Mouse (Mus musculus) frontal cortex, postnatal 36 days (tissue): ENCODE data around the gene Mob2.

Source experiments
- DNase-seq, 2 experiments: peaks; one replicate each; pipeline ENCODE4 v3.0.0; 2022; ENCODE audit warnings: low spot score in 2 of 2

The Mob2 gene

DNA sequence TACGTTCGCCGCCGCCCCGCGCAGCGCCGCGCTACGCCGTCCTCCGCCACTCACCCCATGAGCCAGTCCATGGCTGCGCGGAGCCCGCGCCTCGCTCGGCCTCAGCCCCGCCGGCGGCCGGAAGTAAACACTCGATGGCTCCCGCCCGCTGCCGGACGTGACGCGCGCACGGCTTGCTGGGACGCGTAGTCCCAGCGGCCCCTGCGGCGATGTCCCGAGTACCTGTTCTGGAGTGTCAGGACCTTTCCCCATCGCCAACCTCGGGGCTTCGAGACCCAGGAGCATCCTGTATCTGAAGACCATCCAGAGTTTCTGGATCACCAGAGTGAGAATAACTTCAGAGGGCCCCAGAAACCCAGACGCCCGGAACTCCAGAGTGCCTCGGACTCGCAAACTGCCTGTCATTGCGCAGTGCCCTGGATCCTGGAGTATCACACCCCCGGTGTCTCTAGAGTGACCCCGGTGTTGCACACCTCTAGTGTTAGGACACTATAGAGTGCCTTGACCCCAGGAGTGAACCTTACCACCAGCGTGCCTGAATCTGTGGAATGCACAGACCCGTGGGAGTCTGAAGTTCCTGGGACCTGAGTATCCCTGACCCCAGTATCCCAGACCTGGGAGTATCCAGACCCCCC, at the start of gene Mob2:
Gene Mob2 (minus strand): TSS at position 135 of the 635 bp plus-strand sequence.
- peak; percentile 90 to 94 for DNase-seq

DNA sequence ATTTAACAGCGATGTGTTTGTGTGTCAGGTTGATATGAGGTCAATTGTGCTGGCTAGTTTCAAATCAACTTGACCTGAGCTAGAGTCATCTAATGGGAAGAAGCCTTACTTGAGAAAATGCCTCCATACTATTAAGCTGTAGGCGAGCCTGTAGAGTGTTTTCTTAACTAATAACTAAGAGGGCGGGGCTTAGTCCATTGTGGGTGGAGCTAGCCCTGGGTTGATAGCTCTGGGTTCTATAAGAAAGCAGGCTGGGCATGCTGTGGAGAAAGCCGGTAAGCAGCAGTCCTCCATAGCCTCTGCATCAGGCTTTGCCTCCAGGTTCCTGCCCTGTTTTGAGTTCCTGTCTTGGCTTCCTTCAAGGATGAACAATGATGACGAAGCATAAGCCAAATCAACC, 43.9 kb upstream of the Mob2 start:
- no peak for DNase-seq

DNA sequence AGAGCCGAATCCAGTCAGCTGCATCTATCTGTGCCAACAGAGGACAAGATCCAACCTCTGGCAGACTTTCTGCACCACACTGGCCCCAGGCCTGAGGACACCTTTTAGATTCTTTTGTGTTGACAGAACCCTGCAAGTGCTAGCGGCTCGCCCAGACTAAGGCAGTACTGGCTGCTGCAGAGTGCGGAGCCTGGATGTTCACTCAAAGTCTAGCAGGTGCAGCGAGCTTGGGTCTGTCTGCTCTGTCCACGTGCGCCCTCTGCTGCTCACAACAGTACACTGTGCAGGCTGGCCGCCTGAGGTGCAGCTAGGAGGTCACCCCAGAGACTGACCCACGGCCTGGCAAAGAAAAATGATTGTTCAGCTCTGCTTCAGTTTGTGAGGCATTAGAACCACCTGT, 36.9 kb upstream of the Mob2 start:
- peak; percentile 75 to 84 for DNase-seq

DNA sequence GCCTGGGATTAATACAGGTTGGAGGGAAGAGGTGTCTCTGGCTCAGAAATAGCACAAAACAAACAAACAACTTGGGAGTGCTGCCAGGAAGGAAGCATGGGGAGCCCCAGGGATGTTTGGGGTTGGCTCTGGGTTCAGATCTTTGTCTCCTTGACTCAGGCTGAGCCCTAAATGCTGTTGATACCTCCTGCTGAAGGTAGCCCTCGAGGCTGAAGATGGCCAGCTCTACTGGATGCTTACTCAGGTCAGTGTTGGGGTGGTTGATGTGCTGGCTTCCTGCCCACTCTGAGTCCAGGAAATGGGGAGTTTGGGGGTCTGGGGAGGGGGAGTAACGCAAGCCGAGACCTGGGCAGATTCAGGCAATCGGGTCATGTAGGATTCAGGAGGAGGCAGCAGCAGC, 35.8 kb upstream of the Mob2 start:
- no peak for DNase-seq

DNA sequence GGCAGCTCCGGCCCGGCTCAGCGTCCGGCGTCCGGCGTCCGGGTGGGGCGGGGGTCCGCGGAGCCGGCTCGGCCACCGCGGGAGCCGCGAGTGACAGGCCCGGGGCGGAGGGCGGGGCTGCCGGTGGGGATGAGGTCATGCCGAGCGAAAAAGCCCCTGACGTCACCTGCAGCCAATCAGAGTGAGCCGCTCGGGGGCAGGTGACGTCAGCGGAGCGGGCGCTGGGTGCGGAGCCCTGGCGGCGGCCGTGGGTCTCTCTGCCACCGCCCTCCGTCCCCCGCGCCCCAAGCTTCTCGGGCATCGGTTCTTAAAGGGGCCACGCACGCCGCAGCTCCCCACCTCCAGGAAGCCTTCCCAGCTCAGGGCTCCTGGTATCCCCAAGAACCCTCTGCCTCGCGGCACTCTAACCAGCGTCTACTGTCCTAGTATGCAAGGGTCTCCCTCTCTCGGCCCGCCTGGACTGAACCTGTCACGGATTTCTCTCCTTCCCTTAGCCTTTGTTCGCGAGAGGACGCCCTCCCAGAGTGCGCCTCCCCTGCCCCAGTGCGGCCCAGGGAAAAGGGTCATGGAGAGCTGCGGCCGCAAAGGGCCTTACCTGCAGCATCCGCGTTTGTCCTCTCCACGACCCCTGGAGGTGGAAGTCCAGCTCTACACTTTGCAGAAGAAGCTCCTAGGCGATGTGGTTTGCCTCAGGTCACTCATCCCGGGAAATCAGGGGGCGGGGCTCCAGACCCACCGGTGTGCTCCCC, 34.5 kb upstream of the Mob2 start, which contains the start of gene Dusp8:
Gene Dusp8 (minus strand): TSS at position 661 of the 749 bp plus-strand sequence.
- DNase-seq, result peak; percentile 95

DNA sequence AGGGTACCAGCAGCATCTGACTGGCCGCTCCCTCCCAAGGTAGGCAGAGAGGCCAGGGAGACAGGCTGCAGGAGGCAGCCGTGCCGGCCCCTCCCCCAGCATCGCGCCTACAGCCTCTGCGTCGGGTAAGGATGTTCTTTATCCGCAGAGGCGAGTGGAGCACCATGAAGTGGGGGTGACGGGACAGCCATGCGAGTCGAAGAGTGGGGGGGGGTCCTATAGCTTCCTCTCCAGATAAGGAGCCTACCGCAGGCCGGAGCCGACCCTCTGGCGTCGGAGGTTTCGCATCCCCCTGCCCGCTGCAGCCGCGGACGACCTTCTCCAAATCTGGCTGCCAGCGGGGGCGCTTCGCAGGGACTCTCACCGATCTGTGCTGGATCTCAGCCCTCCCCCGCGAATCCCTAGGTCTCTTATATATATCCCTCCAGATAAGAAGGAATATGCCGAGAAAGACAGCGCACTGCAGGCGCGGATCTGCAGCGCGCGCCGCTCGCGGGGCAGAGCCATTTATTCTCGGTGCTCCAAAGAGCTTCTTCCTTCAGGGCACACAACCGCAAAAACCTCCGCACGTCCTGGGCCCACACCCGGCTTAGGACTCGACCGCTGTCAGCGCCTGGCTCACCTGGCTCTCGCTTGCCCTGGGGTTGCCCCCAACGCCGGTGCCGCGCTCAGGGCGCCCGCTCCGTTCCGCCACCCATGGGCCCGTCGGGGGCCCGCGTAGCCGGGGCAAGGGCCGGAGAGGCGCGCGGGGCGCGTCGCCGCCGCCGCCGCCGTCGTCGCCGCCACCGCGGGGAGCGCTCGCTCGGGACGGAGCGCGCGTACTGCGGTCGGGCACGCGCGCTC, 33.7 kb upstream of the Mob2 start:
- DNase-seq, result peak; percentile 64 to 71

DNA sequence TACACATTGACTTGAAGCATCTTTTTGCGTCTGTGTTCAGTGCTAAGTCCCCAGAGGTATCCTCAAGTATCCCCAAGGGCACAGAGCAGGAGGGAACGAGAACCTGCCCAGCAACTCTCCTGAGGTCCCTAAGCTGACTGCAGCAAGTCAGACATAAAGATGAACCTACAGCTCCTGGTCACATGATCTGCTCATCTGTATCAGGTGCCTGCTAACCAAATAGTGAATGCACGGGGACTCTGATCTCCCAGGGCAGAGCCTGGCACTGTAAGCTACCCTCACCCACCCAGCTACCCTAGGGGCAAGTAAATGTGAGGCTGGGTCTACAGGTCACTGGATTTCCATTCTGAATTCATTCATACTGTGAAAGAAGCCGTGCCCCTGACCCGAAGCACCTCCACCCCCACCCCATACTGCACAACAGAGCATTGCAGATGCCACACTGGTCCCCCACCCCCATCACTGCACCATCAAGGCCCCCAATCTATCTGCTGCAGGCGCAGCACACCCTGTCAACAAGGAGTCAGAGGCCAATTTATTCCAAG, 32.9 kb upstream of the Mob2 start:
- no peak for DNase-seq

DNA sequence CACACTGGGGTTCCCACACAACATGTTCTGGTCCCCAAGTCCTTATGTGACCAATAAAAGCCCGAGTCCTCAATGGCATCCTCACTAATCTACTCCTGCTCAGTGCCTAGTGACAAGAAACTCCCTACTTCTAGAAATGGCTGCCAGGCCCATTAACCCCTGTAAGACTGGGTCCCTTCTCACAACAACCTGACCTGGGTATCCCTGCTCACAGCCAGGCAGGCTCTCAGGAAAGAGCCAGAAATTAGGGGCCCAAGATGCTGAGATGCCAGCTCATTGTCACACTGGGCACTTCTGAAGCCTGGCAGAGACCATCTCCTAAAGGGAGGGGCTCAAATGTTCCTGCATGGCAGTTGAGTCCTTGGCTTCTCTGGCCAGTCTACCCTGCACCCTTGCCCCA, 32.1 kb upstream of the Mob2 start:
- no peak for DNase-seq

DNA sequence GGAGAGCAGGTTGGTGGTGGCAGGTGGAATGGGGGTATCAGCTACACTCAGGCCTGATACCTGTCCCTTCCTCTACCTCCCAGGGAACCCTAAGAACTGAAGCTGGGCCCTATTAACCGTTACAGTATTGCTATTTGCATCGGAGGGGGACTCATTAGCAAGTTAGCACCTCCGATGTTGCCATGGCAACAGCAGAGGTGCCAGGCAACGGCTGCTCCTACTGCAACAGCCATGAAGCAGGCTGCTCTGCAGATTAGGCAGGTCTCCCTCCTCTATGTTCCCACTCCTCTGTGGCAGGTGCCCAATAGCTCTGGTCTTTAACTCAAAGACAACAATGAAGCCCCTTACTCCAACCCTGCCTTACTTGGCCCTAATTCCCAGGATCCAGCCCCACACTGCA, 31.0 kb upstream of the Mob2 start:
- DNase-seq, result no peak

DNA sequence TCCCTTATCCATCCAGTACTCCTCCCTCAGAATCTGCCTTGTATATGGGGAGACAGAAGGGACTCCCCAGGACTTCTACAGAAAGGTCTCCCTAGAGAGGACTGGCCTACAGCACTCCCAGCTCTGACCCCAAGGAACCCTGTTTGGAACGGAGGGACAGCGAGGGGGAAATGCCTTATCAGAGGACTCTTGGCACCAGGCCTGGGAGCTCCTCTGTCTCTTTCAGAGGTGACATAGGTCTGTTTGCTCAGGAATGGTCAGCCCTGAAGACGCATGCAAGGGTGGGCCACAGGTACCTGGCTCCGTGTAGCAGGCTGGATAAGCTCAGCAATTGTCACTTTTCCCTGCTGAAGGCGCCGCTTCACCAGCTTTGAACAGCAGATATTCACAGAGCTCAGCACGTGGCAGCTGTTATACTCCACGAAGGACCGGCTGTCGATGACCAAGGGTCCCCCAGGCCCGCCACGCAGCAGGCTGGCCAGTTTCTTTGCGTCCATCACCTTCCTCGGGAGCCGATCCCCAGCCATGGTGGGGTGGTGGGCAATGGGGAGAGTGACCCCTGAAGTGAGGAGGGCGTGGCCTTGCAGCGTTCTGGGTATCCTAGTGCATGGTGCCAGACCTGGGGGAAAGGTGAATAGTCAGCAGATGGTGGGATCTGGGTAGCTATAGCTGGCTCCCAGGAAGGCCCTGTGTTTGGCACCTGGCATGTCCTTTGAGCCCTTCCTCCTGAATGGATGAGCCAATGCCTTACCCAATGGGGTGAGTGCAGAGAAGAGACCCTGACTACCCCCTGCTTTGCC, 29.0 kb upstream of the Mob2 start:
- DNase-seq, result no peak

DNA sequence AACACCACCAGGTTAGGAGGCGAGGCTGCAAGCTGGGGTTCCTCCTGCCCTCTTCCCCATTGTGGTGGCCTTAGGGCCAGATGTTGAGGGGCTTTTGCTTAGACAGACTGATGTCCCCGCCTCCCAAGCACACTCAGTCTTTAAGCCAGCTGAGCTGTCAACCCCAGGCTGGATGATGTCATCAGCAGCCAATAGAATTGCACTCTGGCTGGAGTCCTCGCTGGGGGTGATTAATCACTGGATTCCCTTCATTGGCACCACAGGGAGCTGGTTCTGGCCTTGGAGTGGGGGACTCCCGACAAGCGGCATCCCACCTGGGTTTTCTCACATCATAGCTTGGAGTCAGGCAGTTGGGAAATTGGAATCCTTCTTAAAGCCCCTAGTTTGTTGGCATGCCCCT, 28.0 kb upstream of the Mob2 start:
- DNase-seq, result peak in 1 of 2 experiments; percentile 61

DNA sequence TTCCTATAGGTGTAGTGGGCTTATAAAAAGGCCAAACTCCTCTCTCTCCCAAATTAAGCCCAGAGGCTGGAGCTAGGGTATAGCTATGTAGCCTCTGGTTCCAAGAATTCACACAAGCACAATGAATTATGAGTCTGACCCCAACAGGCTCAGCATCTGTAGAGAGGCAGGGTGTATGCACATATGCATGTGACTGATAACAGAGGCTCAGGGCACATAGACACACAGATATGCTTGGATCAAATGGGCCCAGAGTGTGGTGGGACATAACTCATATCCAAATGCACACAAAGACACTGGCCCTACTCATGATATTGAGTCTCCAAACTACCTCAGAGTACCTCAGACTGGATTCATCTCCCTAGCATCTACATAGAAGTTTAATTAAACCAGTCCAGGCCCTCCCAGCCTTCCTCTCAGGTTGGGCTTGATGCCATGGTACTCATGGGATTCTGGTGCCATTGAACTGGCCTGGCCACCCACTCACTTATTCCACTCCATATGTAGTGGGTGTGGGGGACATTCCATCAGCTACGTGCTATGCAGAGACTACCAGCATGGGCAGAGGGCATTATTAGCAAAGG, 26.3 kb upstream of the Mob2 start:
- no peak for DNase-seq

DNA sequence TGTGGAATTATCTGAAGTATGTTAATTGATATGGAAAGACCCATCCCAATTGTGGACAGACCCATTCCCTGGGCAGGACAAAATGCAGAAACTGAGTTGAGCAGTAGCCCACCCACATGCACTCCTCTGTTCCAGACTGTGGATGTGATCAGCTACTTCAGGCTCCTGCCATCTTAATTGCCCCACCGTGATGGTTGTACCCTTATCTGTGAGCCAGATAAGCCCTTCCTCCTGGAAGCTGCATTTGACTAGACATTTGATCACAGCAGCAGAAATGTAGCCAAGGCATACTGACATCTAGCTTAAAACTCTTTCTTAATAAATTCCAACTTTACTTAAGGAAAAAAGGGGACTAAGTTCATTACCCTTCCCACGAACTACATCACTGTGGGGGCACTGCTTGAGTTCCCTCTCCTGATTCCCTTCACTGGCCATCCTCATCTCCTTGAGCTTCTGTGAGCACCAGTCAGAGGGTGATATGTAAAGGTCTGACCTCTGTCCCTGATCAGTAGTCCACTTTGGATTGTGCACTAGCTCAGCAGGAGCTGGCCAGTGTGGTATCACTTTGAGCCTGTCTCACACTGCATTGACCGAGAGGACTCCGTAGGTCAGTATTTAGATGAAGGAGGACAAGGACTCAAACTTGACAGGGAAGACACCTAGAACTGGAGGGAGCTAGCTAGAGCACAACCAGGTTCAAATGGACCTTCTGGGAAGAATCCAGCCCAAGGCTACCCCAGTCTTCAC, 25.5 kb upstream of the Mob2 start:
- DNase-seq, result no peak

DNA sequence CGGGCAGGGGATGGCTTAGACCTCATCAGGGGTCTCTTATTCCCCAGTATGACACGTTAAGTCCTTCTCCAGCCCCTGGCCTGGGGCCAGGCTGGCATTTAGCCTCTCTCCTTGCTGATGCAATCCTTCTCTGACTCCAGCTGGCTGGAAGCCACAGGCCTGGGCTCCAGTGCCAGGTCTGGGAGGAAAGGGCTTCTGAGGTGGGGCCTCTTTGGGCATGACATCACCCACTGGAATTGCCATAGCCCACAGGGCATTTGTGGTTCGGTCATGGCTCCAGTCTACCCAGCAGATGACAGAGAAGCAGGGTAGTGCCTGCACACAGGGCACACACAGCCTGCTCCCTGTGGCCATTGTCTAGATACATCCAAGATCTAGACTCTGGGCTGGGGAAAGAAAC, 24.0 kb upstream of the Mob2 start:
- DNase-seq, result no peak

DNA sequence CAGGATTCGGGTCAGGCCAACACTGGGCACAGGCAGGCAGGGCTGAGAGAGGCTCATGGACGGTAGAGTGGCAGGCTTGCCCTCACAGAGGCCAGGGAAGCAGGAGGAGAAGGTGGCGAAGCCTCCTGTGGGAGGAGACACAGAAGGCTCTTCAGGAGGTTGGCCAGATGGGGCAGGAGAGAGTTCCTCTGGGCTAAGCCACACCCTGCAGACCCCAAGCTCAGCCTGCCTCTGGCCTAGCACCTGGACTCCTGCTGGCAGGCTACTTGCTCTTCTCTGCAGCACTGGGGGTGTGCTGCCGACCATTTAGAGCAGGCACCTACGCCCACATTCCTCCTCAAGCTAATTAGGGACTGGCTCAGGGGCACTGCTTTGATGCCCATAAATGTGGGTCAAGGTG, 23.5 kb upstream of the Mob2 start:
- no peak for DNase-seq

DNA sequence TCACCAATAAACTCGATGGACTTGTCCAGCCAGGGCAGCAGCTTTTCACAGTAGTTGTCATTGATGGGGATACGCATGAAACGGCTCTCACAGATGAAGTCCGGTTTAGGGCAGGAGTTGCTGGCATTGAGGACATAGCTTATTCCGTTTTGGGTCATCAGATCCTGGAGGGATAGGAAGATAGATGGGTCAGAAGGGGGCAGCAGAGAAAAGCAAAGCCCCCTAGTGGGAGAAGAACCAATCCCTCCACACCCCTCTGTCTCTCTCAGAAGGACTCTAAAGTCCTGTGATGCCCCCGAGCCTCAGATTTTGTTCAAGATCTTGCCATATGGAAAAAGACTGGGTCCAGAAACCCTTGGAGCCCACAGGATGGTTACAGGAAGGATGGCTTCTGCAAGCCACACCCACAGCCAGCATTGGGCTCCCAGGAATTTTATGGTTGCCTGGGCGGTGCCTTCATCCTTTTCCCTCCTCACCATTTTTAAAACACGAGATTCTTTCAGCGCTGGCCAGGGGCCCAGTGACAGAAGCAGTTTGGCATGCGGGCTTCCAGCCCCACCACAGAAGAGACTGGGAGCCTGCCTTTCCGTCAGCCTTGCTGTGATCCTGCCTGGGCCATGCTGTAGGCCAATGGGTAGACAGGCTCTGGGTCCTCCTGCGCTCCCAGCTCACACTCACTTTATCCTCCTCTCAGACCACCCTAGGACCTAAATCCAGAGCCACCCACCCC, 22.9 kb upstream of the Mob2 start:
- no peak for DNase-seq

DNA sequence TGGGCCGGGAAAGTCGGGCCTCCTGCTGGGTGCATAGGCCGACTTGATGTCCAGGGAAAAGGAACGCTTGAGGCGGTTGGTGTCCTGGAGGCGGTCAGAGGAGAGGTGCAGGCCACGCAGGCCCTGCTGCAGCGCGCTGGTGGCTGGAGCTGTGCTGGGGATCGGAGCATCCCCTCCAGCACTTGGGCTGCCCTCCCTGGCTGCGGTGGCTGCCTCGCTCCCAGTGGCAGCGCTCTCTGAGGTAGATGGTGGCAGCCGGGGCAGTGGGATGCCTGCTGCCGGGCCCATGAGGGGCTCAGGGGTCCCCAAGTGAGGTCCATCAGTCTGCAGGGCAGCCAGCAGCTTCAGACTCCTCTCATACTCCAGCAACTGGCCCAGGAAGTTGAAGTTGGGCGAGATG, 21.7 kb upstream of the Mob2 start:
- no peak for DNase-seq

DNA sequence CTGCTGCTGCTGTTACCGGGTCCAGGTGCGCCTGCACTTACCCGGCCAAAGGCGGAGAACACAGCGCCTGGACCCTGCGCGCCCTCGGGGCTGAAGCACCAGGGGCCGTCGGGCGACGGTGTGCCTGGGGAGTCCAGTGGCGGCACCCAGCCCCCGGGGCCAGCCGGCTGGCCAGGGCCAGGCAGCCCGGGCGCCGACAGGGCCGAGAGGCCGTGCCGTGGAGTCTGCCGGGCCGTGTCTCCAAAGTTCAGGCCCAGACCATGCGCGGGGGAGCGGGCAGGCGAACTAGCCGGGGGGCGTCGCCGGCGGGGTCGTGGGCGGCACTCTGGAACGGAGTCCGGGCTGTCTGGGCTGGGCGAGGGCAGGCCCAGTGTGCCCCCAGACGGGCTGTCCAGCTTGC, 21.3 kb upstream of the Mob2 start:
- no peak for DNase-seq

DNA sequence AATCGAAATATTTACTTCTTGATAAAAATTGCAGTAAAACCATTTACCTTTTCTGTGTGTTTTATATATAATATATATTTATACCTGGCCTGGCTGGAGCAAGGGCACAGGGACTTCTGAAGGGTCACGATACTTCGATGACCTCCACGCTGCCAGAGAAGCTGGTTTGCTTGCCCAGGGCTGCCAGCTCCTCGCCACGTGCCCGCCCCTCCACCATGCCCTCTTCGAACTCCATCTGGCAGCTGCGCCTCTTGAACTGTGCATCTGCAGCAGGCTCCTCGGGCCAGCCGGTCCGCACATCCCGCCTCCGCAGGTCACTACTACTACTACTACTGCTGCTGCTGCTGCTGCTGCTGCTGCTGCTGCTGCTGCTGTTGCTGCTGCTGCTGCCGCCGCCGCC, 20.9 kb upstream of the Mob2 start:
- no peak for DNase-seq

DNA sequence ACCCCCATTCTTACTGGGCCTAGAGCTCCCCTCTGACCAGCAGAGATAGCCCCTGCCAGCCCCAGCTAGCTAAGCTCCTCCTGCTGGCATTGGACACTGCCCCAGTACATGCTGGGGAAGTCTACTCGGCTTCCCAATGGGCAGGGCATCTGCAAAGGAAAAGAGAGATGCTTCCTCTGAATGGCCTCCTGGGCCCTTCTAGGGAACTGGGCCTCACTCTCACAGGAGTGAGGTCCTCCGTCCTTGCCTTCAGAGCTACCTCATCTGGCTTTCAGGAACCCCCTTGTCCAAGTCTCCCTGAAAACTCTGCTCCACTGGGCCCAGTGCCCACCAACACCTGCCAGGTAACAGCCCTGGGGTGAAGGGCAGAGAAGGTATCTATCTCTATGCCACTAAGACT, 20.0 kb upstream of the Mob2 start:
- no peak for DNase-seq
